Mouse (Mus musculus) layer of hippocampus, adult 2 months (tissue): ENCODE results near the gene Prrc2b. TPM values are rescaled to one million over a fixed set of nuclear protein-coding genes. Genes with fewer than 3 reads are reported as not detected.

ENCODE experiments used
- DNase-seq, 2 experiments: peaks; one replicate each; pipeline ENCODE4 v3.0.0; 2022; ENCODE audit warnings: low spot score in 2 of 2
- H3K27ac ChIP-seq: fragments of 200-600 bp; 2 replicates; pipeline ENCODE4 v1.8.1; 2022
- H3K4me3 ChIP-seq: fragments of 200-600 bp; 2 replicates; pipeline ENCODE4 v1.8.1; 2022; ENCODE audit warnings: mild to moderate bottlenecking
- CTCF ChIP-seq: fragments of 200-600 bp; conservative IDR thresholded peaks from 2 replicates; pipeline ENCODE4 v1.8.1; 2022; ENCODE audit warnings: antibody characterized with exemption, mild to moderate bottlenecking, moderate library complexity
- total RNA-seq, 2 experiments: library from RNA; stranded (reverse); gene quantifications; 2 replicates each; pipeline ENCODE4 v1.2.3; 2021

The Prrc2b gene
- total RNA-seq, 2 experiments from 2014 or later: 288 to 305 TPM

DNA sequence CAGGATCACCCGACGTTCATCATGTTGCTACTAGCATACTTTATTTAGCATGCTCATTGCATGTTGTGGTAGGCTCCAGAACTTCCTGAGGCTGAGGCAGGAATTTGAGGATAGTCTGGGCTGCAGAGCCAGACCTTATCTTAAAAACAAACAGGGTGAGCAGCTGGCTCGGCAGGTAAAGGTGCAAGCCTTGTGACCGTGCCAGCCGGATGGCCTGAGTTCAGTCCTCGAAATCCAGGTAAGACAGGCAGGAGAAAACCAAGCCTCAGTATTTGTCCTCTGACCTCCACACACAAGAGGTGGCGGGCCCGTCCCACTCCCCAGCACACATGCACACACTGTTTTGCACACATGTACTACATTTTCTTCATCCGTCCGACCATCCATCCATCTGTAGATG is 5.8 kb downstream of the Prrc2b start:
- no peak for TF ChIP-seq CTCF
- H3K4me3 ChIP-seq: peak overlapping the region; percentile 11; the same call in 1 of the 2 replicates
- DNase-seq: no peak
- peak overlapping the region; percentile 99 for H3K27ac ChIP-seq

DNA sequence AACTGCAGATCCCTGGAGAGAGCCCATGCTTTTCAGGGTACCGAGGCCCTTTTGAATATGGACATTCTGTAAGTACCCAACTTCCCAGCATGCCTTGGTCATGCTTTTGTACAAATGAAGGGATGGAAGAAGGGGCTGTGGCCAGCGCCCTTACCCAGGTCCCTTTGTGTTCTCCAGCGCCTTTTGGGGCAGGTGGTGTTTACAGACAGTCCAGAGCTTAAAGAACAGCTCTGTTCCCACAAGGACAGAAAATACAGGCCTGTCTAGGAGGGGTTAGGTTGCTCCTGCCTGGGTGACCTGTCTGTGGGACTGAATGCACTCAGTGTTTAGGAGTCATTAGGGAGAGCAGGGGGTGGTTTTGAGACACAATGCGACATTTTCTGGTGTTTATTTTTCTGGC is 6.4 kb downstream of the Prrc2b start:
- DNase-seq: no peak
- Histone ChIP-seq H3K27ac (peak overlapping the region; percentile 99), H3K4me3 (no peak overlapping the region)
- no peak for TF ChIP-seq CTCF

DNA sequence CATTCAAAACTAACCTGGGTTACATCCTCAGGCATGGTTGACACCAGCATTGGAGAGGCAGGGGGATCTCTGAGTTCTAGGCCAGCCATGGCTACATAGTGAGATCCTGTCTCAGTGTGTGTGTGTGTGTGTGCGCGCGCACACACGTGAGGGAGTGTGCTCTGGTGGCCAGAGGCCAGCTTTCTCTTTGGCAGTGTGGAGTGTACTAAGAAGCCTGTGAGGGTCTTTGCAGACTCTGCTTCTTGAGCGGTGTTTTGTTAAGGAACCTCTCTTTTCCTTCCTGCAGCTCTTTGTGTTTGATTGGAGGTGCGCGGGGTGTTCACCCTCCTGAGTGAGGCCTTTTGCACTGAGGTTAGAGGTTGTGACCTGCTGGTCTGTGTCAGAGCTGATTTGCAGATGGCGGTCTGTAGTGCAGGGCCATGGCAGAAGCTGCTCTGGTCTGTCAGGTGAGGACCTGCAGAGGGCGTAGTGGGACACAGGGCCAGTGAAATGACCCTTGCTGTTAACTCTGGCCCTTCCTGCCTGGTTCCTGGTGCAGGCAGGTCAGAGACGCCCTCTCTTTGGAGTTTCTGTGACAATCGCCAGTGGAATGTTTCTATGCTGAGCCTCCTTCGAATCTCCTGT is 7.8 kb downstream of the Prrc2b start:
- no peak overlapping the region for H3K4me3 ChIP-seq
- DNase-seq: no peak
- peak overlapping the region; percentile 99; the same call in 1 of the 2 replicates for H3K27ac ChIP-seq
- peak; percentile 46 for TF ChIP-seq CTCF

DNA sequence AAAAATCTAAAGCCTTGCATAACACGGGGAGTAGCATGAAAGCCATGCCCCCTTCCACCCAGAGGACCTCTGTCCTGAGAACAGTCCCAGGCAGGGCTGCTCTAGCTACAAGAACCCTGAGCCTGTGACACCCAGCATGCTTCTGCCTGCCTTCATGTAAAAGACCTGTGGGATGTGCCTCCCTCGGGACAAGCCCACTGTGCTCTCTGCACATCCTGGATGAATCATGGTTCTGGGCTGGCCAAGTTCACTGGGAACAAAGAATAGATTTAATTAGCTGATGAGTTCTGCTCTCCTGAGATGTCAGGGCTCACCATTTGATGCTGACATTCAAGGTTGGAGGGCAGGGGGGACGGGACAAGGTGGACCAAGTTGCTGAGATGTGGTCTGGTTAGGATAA is 9.6 kb downstream of the Prrc2b start:
- TF ChIP-seq CTCF: no peak
- Histone ChIP-seq H3K4me3 (no peak overlapping the region), H3K27ac (peak overlapping the region; percentile 43)
- no peak for DNase-seq

DNA sequence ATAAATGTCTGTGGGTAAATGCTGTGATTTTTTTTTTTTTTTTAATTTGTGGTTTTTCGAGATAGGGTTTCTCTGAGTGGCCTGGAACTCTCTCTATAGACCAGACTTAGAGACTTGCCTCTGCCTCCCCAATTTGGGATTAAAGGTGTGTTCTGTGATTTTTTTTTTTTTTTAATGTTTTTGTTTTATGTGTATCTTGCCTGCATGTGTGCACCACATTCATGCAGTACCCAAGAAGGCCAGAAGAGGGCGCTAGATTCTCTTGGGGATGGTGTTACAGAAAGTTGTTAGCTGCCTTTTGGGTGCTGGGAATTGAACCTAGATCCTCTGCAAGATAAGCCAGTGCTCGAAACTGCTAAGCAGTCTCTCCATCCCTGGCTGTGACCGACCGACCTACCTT is 10.1 kb downstream of the Prrc2b start:
- no peak for DNase-seq
- TF ChIP-seq CTCF: peak; percentile 77
- no peak overlapping the region for H3K4me3 ChIP-seq
- peak overlapping the region; percentile 43 for H3K27ac ChIP-seq

DNA sequence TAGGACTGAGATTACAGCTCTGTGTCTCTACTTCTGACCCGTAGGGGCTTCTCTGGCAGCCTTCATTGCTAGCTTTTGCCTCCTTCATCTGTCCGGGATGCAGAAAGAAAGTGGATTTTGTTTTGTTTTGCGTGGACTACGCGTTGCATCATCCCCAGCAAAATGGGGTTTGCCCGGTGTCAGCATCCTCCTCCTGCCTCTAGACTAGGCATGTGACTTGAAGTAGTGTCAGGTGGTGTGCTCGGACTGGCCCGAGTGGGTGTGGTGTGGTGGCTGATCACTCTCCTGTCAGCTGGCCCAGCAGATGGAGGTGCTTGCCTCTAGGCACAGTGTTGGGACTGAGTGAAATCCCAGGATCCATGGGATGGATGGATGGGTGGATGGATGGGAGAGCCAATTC is 11.2 kb downstream of the Prrc2b start:
- TF ChIP-seq CTCF: no peak
- DNase-seq: no peak
- Histone ChIP-seq H3K4me3 (no peak overlapping the region), H3K27ac (no peak overlapping the region)

DNA sequence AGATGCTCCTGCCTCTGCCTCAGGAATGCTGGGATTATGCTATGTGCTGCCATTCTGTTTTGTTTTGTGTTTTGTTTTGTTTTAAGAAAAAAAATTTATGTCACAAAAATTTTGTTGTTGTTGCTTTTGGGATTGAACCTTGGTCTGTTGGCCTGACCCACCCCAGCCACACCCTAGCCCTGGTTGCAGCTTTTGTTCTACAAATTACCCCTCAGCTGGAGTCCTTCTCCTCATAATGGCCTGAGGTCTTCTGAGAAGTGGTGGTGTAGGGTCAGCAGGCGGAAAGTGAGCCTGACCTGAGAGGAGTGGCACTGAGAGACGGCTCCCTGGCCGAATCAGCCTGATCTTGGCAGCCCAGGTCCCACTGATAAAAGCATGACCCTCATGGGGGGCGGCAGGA is 11.8 kb downstream of the Prrc2b start:
- no peak for TF ChIP-seq CTCF
- Histone ChIP-seq H3K27ac (no peak overlapping the region), H3K4me3 (no peak overlapping the region)
- no peak for DNase-seq

DNA sequence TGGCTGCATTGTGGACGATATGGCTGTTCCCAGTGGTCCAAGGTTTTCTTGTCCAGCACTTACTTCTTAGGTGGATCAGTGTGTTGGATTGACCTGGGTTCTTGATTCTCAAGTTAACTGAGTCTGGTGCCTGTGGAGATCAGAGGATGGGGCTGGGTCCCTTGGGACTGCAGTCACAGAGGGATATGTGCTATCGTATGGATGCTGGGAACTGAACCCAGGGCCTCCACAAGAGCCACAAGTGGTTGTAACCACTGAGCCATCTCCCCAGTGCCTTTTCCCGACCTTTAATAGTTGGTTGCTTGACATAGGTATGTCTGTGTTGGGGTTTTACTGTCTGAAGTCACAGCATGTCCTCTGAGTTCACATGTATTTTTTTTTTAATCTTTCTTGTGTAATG is 12.2 kb downstream of the Prrc2b start:
- no peak overlapping the region for H3K27ac ChIP-seq
- DNase-seq: no peak
- TF ChIP-seq CTCF: no peak
- no peak overlapping the region for H3K4me3 ChIP-seq

DNA sequence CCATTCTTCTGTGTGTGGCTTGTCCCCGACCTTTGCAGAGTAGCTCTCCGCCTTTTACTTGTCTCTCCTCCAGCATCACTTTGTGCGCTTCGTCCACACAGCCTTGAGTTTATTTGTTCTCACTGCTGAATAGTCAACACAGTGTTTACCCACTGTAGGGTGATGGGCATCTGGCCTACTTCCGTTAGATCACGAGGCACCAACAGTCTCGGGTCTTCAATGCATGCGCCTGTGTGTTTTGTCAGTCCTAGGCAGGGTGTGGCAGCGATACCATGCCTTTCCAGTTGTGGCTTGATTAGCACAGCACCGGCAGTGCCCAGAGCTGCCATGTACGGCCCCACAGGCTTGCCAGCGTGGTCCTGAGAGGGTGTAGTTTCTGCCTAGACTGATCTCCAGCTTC is 13.6 kb downstream of the Prrc2b start:
- no peak for DNase-seq
- H3K27ac ChIP-seq: peak overlapping the region; percentile 68
- no peak for TF ChIP-seq CTCF
- H3K4me3 ChIP-seq: no peak overlapping the region

DNA sequence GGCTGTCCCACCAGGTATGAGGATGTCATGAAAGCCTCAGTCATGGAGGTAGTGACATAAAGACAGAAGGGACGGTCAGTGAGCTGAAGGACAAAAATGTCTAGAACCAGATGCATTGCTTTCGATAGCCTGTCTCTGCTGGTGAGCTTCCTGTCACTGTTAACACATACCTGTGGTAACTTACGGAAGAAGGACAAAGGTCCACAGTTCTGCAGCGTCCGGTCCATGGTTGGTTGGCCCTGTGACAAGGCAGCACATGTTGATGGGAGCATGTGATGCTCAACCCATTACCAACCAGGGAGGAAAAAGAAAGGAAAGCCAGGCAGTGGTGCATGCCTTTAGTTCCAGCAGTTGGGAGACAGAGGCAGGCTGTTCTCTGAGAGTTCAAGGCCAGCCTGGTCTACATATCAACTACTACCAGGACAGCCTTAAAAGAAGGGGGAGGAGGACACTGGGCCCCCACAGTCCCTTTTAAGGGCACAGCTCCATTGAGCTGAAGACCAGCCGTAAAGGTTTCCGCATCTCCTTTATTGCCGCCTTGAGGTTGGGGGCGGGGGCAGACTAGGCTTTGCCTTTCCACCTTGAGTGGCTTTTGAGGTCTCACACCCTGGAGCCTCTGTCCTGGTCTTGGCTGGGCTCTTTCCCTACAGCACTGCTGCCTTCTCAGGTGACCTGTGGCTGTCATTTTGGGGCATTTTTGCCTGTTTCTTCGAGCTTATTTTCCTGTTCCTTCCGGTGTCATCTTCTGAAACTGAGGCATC is 14.3 kb downstream of the Prrc2b start:
- TF ChIP-seq CTCF: no peak
- DNase-seq: no peak
- peak overlapping the region; percentile 68 for H3K27ac ChIP-seq
- no peak overlapping the region for H3K4me3 ChIP-seq

DNA sequence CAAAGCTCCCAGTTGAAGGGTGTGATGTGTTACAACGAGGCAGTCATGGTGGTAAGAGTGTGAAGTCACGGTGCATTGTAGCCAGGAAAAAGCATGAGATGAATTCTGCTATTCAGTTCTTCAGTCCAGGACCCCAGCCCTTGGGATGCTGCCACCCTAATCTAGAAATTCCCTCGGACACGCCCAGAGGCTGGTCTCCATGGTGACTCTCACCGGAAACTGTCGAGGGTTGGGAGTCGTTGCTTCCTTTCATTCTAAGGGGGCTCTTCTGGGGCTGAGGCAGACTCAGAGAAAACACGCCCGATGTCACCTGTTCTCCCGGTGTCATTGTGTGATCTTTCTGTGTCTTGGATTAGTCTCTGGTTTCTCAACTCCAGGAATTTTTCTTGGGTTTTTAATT is 15.7 kb downstream of the Prrc2b start:
- TF ChIP-seq CTCF: no peak
- Histone ChIP-seq H3K27ac (peak overlapping the region; percentile 93; the same call in 1 of the 2 replicates), H3K4me3 (no peak overlapping the region; the same call in 1 of the 2 replicates)
- no peak for DNase-seq

DNA sequence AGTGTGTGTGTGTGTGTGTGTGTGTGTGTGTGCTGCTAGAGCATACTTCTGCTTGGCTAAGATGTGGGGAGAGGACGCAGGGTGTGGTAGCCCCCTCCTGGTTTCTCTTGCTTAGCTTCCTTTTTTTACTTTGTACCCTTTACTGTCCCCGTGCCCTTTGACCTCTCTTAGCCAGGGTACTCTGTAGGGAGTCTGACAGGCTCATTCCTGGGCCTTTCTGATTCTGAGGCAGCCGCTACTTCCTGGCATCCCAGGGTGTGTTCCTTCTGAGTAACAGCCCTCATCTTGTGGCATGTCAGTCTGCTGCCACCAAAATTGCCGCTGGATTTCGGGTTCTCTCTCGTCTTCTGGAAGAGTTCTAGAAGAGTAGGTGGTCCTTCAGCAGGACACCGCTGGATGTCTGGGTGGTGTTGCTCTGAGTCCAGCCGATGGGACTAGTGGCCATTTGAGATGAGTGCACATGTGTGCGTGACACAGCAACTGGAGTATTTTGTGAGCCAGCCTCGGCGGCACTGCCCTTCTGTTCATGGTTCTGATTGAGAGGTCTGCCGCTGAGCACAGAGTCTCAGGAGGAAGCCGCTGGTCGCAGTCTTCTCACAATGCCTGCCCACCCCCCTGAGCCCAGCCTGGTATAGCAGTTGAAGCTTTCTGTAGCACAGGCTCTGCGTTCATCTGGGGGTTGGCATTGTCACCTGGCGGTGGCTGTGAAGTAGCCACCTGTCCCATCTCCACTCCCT is 16.3 kb downstream of the Prrc2b start:
- Histone ChIP-seq H3K4me3 (peak overlapping the region; percentile 38), H3K27ac (peak overlapping the region; percentile 93)
- DNase-seq: no peak
- TF ChIP-seq CTCF: peak; percentile 21

DNA sequence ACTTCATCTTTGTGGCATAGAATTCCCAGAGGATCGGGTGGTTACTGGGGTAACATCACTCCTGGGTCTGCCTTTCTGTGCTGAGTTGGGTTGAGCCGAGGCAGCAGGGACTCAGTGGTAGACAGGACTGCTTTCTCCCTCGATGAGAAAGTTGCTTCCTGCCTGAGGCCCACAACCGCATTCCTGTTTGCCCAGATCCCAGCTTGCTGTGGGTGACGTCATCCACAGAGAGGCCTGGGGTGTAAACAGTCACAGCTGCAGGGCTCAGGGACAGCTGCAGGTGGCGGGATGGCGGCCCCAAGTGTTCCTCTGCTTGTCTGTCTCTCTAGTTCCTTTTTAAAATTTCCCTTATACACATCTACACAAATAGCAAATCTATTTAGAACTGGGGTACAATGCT is 16.9 kb downstream of the Prrc2b start:
- TF ChIP-seq CTCF: peak; percentile 60
- peak overlapping the region; percentile 38 for H3K4me3 ChIP-seq
- DNase-seq: peak; percentile 64 to 78
- peak overlapping the region; percentile 93 for H3K27ac ChIP-seq
